Mouse (Mus musculus) adrenal gland (tissue): ENCODE measurements around the gene Ecm1.
"Not testable (repeated sequence)": the region's sequence is repeated elsewhere in the genome, so short reads cannot be mapped to it uniquely, and the experiment has no call there.

Experiments
- intact Hi-C: fragments of 180-260 bp; cut with DNase I; formaldehyde crosslinking; loops from one replicate; pipeline ENCODE4 v1.15.1; 2025
- microRNA-seq, 2 experiments: library from miRNA; unstranded; fragments of <30 nt; microRNA quantifications; one replicate each; pipeline ENCODE4; 2019

The Ecm1 gene

GRCm38 (mm10) chr3:95692677-95693076 lies 46.7 kb downstream of the Ecm1 start:
- intact Hi-C loops: no loop called here

GRCm38 (mm10) chr3:95690552-95690951 lies 48.8 kb downstream of the Ecm1 start:
- intact Hi-C loops: not testable (repeated sequence)

DNA sequence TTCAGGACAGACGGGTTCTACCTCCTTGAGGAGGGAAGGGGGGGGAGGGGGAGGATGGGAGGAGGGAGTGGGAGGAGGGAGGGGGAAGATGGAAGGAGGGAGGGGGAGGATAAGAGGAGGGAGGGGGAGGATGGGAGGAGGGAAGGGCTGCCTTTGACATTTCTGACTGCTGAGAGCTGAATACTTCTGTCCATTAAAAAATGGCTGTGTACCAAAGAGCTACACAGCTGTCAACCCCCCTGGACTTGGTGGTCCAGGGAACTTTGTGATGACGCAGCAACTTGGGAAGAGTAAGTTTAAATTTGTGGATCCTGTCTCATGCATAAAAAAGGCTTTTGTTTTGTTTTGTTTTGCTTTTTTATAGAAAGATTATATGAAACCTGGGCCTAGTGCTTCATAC lies 49.4 kb downstream of the Ecm1 start:
- intact Hi-C loops: loop anchor here (5.0 kb wide), 1 partner anchor 47 kb away; the partner anchor contains the start of gene Ecm1

DNA sequence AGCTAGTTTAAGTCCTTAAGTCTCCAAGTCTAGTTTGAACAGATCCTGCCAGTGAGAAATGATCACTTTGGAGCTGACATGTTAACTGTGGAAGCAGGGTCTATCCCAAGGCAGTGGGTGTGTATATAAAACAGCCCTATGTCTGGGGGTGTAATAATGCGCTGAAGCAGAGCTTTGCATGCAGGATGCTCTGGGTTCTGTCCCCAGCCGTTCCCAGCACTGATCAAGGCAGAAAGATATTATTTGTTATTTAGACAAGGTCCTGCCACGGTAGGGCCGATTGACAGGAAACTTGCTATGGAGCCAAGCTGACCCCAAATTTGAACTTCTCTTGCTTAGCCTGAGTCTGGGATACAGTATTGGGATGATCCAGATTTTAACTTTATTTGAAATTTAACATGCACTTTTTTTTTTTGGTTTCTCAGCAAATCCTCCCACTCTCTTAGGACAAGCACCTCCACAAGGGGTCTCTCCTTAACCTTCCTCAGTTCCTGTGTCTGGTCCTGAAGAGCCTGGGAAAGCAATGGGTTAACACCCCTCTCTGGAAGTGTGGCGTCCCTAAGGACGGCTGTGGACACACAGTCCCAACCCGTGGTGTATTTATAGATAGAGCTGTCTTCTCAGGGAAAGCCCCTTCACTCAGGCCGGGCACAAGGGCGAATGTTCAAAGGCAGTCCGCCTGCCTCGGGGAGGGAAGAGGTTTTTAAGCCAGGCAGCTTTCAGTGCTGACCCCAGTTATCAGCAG lies 50.0 kb downstream of the Ecm1 start:
- intact Hi-C loops: loop anchor here (5.0 kb wide), 1 partner anchor 48 kb away; the partner anchor contains the start of gene Ecm1

DNA sequence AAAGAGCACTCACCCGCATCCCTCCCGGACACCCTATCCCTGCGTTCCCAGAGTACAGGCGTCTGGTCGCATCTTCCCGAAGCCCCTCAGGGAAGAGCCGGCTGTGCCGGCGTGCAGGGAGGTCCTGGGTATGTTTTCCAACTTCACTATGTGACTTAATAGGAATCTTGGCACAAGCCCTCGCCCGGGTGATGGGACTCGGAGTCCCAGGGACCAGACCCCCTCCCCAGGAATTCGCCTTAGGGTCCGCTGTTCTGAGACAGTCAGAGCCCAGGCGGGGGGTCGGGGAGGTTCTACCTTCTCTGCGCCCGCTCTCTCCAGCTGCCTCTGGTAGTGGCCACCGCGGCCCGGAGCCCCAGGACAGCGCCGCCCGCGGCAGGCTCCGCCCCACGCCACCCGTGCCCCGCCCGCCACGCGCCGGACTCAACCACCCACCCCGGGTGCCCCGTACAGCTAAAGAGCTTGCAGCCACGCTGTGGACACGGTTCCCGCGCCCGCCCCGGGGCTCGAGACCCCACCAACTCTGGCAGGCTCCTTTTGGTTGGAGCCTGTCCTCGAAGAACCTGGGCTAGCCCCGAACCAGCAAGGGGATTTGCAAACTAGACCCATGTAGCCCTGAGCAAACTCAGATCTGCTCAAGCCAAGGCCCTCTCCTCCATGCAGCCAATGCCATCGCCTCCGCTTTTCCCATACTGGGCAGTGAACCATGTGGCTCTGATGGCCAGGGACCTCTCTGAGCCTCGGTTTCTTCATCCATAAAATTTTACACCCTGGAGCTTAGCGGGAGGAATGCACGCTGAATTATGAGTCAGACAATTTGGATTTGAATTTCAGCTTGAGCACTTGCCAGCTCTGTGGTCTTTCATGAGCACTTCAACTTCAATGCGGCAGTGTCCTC lies 51.6 kb downstream of the Ecm1 start, which contains the start of gene Adamtsl4:
Adamtsl4 (minus strand) TSS at position 394 of the 898 bp plus-strand sequence.
- intact Hi-C loops: loop anchor here (5.0 kb wide), 1 partner anchor 50 kb away; the partner anchor contains the start of gene Ecm1

DNA sequence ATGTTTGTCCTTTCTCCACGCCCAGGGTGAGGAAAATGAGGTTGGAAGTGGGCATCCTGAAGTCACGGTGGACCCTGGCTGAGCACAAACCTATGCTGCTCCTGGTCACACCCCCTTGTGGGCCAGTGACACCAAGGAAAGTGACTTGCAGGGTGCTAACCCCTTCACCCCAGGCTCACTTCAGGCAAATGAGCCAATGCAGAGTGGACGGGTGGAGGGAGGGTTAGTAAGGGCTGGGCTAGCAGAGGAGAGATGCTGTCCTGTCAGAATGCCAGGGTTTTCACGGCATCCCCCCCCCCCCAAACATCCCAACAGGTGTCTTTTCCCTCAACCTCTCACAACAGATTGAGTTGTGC lies 52.2 kb downstream of the Ecm1 start:
- intact Hi-C loops: loop anchor here (5.0 kb wide), 1 partner anchor 50 kb away; the partner anchor contains the start of gene Ecm1

DNA sequence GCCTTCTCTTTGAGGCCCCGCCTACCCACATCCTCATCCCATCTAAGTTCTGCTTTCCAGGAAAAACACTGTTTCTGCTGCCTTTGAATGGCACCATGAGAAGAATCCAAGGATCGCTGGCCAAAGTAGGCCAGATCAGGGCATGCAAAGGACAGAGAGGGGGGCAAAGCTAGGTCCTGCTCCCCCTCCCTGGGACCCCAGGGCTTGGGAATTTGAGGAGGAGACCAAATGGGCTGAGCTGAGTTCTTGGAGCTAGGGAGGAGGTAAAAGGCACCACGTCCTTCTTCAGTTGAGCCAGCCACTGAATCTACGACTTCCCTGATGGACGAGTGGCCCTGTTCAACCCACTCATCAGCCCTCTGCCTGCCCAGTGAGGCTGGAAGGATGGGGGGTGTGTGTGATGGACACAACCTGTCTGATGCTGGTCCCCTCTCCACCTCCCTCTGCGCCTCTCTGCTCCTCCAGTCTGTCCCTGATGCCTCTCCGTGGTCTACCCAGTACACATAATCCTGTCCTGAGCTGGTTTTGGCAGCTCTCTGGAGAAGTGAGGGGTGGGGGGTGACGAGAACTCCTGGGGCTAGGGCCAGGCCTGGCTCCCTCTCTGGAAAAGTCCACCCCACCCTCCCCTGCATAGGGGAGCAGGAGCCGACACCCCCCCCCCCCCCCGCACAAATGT lies 52.7 kb downstream of the Ecm1 start:
- intact Hi-C loops: loop anchor here (5.0 kb wide), 1 partner anchor 51 kb away; the partner anchor contains the start of gene Ecm1

DNA sequence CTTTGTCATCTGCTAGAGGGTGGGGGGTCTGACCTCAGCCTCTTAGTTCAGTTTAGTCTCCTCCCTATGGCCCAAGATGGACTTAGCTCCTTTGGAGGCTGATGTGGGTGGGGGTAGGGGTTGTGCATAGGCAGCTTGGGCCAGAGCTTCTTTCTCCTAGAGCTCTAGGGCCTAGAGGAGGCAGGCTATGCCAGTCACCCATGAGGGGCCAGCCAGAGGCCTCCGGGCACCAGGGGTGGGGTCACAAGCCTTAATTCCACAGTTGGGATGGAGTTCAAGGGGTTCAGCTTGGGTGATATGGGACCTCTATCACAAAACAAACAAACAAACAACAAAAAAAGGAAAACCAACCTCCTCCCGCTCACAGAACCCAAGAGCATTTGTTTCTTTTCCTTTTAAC lies 53.7 kb downstream of the Ecm1 start:
- intact Hi-C loops: loop anchor here (5.0 kb wide), 1 partner anchor 52 kb away; the partner anchor contains the start of gene Ecm1

DNA sequence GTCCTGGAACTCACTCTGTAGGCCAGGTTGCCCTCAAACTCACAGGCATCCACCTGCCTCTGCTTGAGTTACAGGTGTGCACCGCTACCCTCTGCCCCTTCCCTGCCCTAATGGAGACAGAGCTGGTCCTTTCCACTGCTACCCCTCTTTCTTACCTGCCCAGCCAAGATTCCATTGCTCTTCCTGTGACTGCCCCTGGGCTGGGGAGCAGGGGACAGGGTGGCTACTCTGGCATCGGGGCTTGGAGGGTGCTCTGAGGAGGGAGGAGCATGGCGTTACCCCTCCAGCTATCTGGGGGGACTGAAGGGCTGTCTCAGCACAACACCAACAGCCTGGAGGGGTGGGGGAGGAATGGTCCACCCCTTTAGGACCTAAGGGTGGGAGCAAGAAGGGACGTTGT lies 54.1 kb downstream of the Ecm1 start:
- intact Hi-C loops: loop anchor here (5.0 kb wide), 1 partner anchor 52 kb away; the partner anchor contains the start of gene Ecm1

DNA sequence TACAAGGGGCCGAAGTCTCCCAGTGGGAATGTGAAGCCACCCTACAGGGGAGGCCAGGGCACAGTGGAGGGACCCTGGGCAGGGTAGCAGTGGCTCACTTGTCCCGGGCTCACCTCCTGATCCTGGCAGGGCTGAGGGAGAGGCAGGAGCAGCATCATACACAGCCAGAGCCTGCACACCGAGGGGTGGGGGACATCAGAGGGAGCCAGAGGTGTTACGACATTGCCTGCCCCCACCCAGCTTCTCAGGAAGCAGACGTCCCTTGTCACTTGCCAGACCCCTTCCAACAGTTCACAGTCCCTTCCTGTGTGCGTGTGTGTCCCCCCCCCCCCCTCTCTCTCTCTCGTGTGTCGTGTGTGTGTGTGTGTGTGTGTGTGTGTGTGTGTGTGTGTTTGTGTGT lies 54.5 kb downstream of the Ecm1 start:
- intact Hi-C loops: loop anchor here (5.0 kb wide), 1 partner anchor 52 kb away; the partner anchor contains the start of gene Ecm1

Small RNAs within 50 kb of the gene (microRNA-seq; reads per million reads assigned to microRNA genes)
- gene Mir7014: 0.23 to 0.37 reads per million in 2 experiments
